Mouse (Mus musculus) brain, embryonic 14.5 days (tissue): Measurements from ENCODE around the gene Styx.

Experiments
- CTCF ChIP-seq: fragments of 200-500 bp; IDR thresholded peaks from 2 replicates; pipeline ENCODE4 v1.5.1; 2012; ENCODE audit warnings: inconsistent platforms, mild to moderate bottlenecking, moderate library complexity, borderline replicate concordance; ENCODE audit not compliant: insufficient read depth, insufficient read length; ENCODE audit errors: extremely low read depth
- POLR2A ChIP-seq: fragments of 200-500 bp; IDR thresholded peaks from 2 replicates; pipeline ENCODE4 v1.6.1; 2012; ENCODE audit warnings: mild to moderate bottlenecking, inconsistent platforms, borderline replicate concordance; ENCODE audit not compliant: poor library complexity, insufficient read depth, insufficient read length, severe bottlenecking; ENCODE audit errors: extremely low read depth

DNA sequence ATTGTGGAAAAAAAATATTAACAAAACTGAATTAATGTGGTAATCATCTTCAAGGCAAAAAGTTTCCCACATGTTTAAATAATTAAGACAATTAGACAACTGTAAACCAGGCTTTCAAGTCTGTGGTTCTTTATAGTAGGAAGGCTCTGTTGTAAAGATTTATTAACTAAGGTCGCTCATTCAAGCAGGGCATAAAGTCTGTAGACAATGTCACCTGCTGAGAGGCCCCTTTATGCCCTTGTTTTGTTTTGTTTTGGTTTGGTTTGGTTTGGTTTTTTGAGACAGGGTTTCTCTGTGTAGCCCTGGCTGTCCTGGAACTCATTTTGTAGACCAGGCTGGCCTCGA lies 88.0 kb downstream of the Styx start:
- TF ChIP-seq POLR2A (no peak), CTCF (no peak)
